In the genomic region with DNA sequence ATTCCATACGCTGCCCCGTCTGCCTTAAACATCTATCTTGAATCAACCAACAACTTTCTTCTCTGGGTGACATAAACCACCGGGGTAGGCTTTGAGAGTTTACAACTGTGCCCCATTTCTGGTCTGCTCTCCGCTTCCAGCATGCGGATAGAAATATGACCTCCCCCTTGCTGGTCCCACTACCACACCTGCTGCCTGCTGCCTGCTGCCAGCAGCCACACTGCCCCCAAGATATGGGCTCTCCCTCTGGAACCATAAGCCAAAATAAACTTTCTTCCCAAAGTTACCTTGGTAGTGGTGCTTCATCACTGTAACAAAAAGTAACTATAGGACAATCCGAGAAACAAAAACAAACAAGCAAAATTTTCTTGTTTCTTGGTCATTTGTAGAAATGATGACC, we compare ENCODE assay signal across 29 mouse cellular contexts. TPM values are rescaled to one million over a fixed set of nuclear protein-coding genes. Genes with fewer than 3 reads are reported as not detected.
DNase-seq lines count a peak whose midpoint lies in the region; ATAC-seq and TF ChIP-seq lines count a peak whose summit lies in the region.
"Had no signal": no experiment of that assay in that cellular context is flagged by ENCODE, and none has a peak within 500 bp of the region (broad histone marks: within the 10 kb centered on the region; RNA-seq: fewer than 3 reads in every experiment).

No protein-coding gene starts in this region.

- ATAC-seq in heart, embryonic 13.5 days (ENCODE audit: extremely low read depth, insufficient number of reproducible peaks, low FRiP score, low TSS enrichment): no peak
- no peak for ATAC-seq in intestine, postnatal 0 days
- ATAC-seq in intestine, embryonic 16.5 days: no peak
- no peak for ATAC-seq in stomach, embryonic 16.5 days (ENCODE audit: insufficient read depth, low FRiP score)
- no peak for ATAC-seq in forebrain, embryonic 11.5 days (replicated peaks; ENCODE audit: low FRiP score)
- ATAC-seq: forebrain, embryonic 15.5 days; hindbrain, embryonic 16.5 days; intestine, embryonic 15.5 days; Patski had no signal

- H3K9me3 ChIP-seq in heart, embryonic 13.5 days: no peaks in the 10 kb centered on the region
- no peaks in the 10 kb centered on the region for H3K9me3 ChIP-seq in heart, embryonic 10.5 days
- no peaks in the 10 kb centered on the region for H3K9me3 ChIP-seq in intestine, postnatal 0 days (ENCODE audit: control insufficient read depth)
- no peaks in the 10 kb centered on the region for H3K9me3 ChIP-seq in intestine, embryonic 16.5 days (ENCODE audit: control insufficient read depth, low read length)
- no peaks in the 10 kb centered on the region for H3K9me3 ChIP-seq in stomach, embryonic 16.5 days (replicated peaks; ENCODE audit: control insufficient read depth, low read length)
- H3K9me3 ChIP-seq in forebrain, embryonic 11.5 days (ENCODE audit: control insufficient read depth, low read length): no peaks in the 10 kb centered on the region
- H3K9me3 ChIP-seq: embryonic facial prominence, embryonic 12.5 days; embryonic facial prominence, embryonic 15.5 days; forebrain, embryonic 12.5 days; forebrain, embryonic 15.5 days; G1E; heart, embryonic 12.5 days; hindbrain, embryonic 10.5 days; hindbrain, embryonic 13.5 days; intestine, embryonic 15.5 days had no signal

- H3K4me1 ChIP-seq in heart, embryonic 13.5 days: peaks cover 31% of the 10 kb centered on the region
- H3K4me1 ChIP-seq in heart, embryonic 10.5 days: peaks cover 10% of the 10 kb centered on the region
- H3K4me1 ChIP-seq in intestine, postnatal 0 days (replicated peaks; ENCODE audit: control insufficient read depth, insufficient read depth, low read length): 0 out of 2 replicates have a peak, but pooled peaks cover 3% of the 10 kb centered on the region
- 0 out of 2 replicates have a peak, but pooled peaks cover 3% of the 10 kb centered on the region for H3K4me1 ChIP-seq in intestine, embryonic 16.5 days (ENCODE audit: control insufficient read depth, insufficient read depth, low read length)
- H3K4me1 ChIP-seq in stomach, embryonic 16.5 days (ENCODE audit: control insufficient read depth, insufficient read depth, low read length): peaks cover 6% of the 10 kb centered on the region; the same call in 1 of the 2 replicates
- no peaks in the 10 kb centered on the region for H3K4me1 ChIP-seq in forebrain, embryonic 11.5 days (replicated peaks; ENCODE audit: control insufficient read depth, insufficient read depth, low read length)
- H3K4me1 ChIP-seq: embryonic facial prominence, embryonic 12.5 days; embryonic facial prominence, embryonic 15.5 days; forebrain, embryonic 12.5 days; forebrain, embryonic 15.5 days; hindbrain, embryonic 13.5 days had no signal

- no peak overlapping the region for H3K4me3 ChIP-seq in heart, embryonic 13.5 days
- H3K4me3 ChIP-seq in heart, embryonic 10.5 days: no peak overlapping the region
- no peak overlapping the region for H3K4me3 ChIP-seq in intestine, postnatal 0 days (ENCODE audit: low read depth, low read length)
- H3K4me3 ChIP-seq in intestine, embryonic 16.5 days (ENCODE audit: low read length): no peak overlapping the region
- no peak overlapping the region for H3K4me3 ChIP-seq in myocyte
- no peak overlapping the region for H3K4me3 ChIP-seq in stomach, embryonic 16.5 days (replicated peaks; ENCODE audit: low read length)
- H3K4me3 ChIP-seq in forebrain, embryonic 11.5 days (ENCODE audit: low read depth, low read length): no peak overlapping the region
- H3K4me3 ChIP-seq: embryonic facial prominence, embryonic 12.5 days; embryonic facial prominence, embryonic 15.5 days; forebrain, embryonic 12.5 days; forebrain, embryonic 15.5 days; heart, embryonic 12.5 days; hindbrain, embryonic 10.5 days; hindbrain, embryonic 13.5 days; intestine, embryonic 15.5 days had no signal

- H3K36me3 ChIP-seq in heart, embryonic 13.5 days: no peaks in the 10 kb centered on the region
- H3K36me3 ChIP-seq in heart, embryonic 10.5 days: no peaks in the 10 kb centered on the region
- no peaks in the 10 kb centered on the region for H3K36me3 ChIP-seq in intestine, postnatal 0 days (ENCODE audit: control insufficient read depth, insufficient read depth)
- H3K36me3 ChIP-seq in intestine, embryonic 16.5 days (ENCODE audit: control insufficient read depth, insufficient read depth, low read length): no peaks in the 10 kb centered on the region
- H3K36me3 ChIP-seq in myocyte (ENCODE audit: control insufficient read depth, insufficient read depth): no peaks in the 10 kb centered on the region
- no peaks in the 10 kb centered on the region for H3K36me3 ChIP-seq in stomach, embryonic 16.5 days (ENCODE audit: control insufficient read depth, insufficient read depth, low read length)
- no peaks in the 10 kb centered on the region for H3K36me3 ChIP-seq in forebrain, embryonic 11.5 days (ENCODE audit: control insufficient read depth, insufficient read depth, low read length)
- H3K36me3 ChIP-seq: embryonic facial prominence, embryonic 12.5 days; embryonic facial prominence, embryonic 15.5 days; forebrain, embryonic 12.5 days; forebrain, embryonic 15.5 days; hindbrain, embryonic 10.5 days; hindbrain, embryonic 13.5 days; intestine, embryonic 15.5 days had no signal

- TF ChIP-seq CTCF in intestine, postnatal 0 days (IDR thresholded peaks at IDR 0.05; ENCODE audit: low read depth): no peak

- H3K27me3 ChIP-seq in heart, embryonic 13.5 days (replicated peaks): no peaks in the 10 kb centered on the region
- H3K27me3 ChIP-seq in heart, embryonic 10.5 days (ENCODE audit: insufficient read depth, poor library complexity, severe bottlenecking): no peaks in the 10 kb centered on the region
- H3K27me3 ChIP-seq in intestine, postnatal 0 days (replicated peaks; ENCODE audit: control insufficient read depth, insufficient read depth, low read length): no peaks in the 10 kb centered on the region
- no peaks in the 10 kb centered on the region for H3K27me3 ChIP-seq in intestine, embryonic 16.5 days (replicated peaks; ENCODE audit: control insufficient read depth, insufficient read depth, low read length)
- H3K27me3 ChIP-seq in myocyte (ENCODE audit: control insufficient read depth, insufficient read depth, insufficient read length): no peaks in the 10 kb centered on the region
- H3K27me3 ChIP-seq in stomach, embryonic 16.5 days (ENCODE audit: control insufficient read depth, insufficient read depth, low read length): no peaks in the 10 kb centered on the region
- no peaks in the 10 kb centered on the region for H3K27me3 ChIP-seq in forebrain, embryonic 11.5 days (ENCODE audit: control insufficient read depth, insufficient read depth, low read length)
- H3K27me3 ChIP-seq: CH12.LX; embryonic facial prominence, embryonic 12.5 days; embryonic facial prominence, embryonic 15.5 days; forebrain, embryonic 12.5 days; forebrain, embryonic 15.5 days; heart, embryonic 12.5 days; hindbrain, embryonic 13.5 days; intestine, embryonic 15.5 days; Patski had no signal

- no peak overlapping the region for H3K4me2 ChIP-seq in heart, embryonic 13.5 days
- no peak overlapping the region for H3K4me2 ChIP-seq in intestine, postnatal 0 days (replicated peaks; ENCODE audit: low read depth)
- H3K4me2 ChIP-seq in intestine, embryonic 16.5 days (ENCODE audit: low read depth, low read length): no peak overlapping the region
- H3K4me2 ChIP-seq in myocyte (ENCODE audit: low read depth): peak overlapping the region; percentile 67
- H3K4me2 ChIP-seq in stomach, embryonic 16.5 days (ENCODE audit: low read depth, low read length): no peak overlapping the region
- no peak overlapping the region for H3K4me2 ChIP-seq in forebrain, embryonic 11.5 days (ENCODE audit: low read depth, low read length, severe bottlenecking)
- H3K4me2 ChIP-seq: embryonic facial prominence, embryonic 12.5 days; embryonic facial prominence, embryonic 15.5 days; forebrain, embryonic 12.5 days; forebrain, embryonic 15.5 days; heart, embryonic 12.5 days; hindbrain, embryonic 13.5 days; intestine, embryonic 15.5 days had no signal

- TF ChIP-seq POLR2A in myocyte (IDR thresholded peaks at IDR 0.05; ENCODE audit: insufficient read length, low read depth): no peak

- 81% methylated on average over 6 of the region's 6 CpGs for WGBS in heart, embryonic 13.5 days
- WGBS in heart, embryonic 10.5 days: 87% methylated on average over 6 of the region's 6 CpGs
- WGBS in intestine, postnatal 0 days: 77% methylated on average over 6 of the region's 6 CpGs
- WGBS in intestine, embryonic 16.5 days: 72% methylated on average over 6 of the region's 6 CpGs
- WGBS in stomach, embryonic 16.5 days: 71% methylated on average over 6 of the region's 6 CpGs
- 94% methylated on average over 6 of the region's 6 CpGs for WGBS in forebrain, embryonic 11.5 days

- peak overlapping the region; percentile 32; the same call in 1 of the 2 replicates for H3K27ac ChIP-seq in heart, embryonic 13.5 days (replicated peaks)
- H3K27ac ChIP-seq in heart, embryonic 10.5 days: no peak overlapping the region
- no peak overlapping the region for H3K27ac ChIP-seq in intestine, postnatal 0 days (ENCODE audit: low read depth, low read length)
- H3K27ac ChIP-seq in intestine, embryonic 16.5 days (ENCODE audit: low read length): no peak overlapping the region
- H3K27ac ChIP-seq in stomach, embryonic 16.5 days (ENCODE audit: low read length): peak overlapping the region; percentile 83
- no peak overlapping the region for H3K27ac ChIP-seq in forebrain, embryonic 11.5 days (ENCODE audit: low read depth, low read length)
- H3K27ac ChIP-seq: embryonic facial prominence, embryonic 12.5 days; embryonic facial prominence, embryonic 15.5 days; forebrain, embryonic 12.5 days; forebrain, embryonic 15.5 days; hindbrain, embryonic 10.5 days; hindbrain, embryonic 13.5 days; intestine, embryonic 15.5 days had no signal

- H3K79me2 ChIP-seq in myocyte (ENCODE audit: control insufficient read depth, insufficient read depth): peaks cover 82% of the 10 kb centered on the region

- no peak overlapping the region for H3K9ac ChIP-seq in heart, embryonic 13.5 days
- peak overlapping the region; percentile 11; the same call in 1 of the 2 replicates for H3K9ac ChIP-seq in intestine, postnatal 0 days (ENCODE audit: low read depth, low read length)
- H3K9ac ChIP-seq in intestine, embryonic 16.5 days (ENCODE audit: low read depth, low read length): no peak overlapping the region
- H3K9ac ChIP-seq in stomach, embryonic 16.5 days (ENCODE audit: low read length): peak overlapping the region; percentile 26; the same call in 1 of the 2 replicates
- no peak overlapping the region for H3K9ac ChIP-seq in forebrain, embryonic 11.5 days (ENCODE audit: low read length)
- H3K9ac ChIP-seq: embryonic facial prominence, embryonic 12.5 days; embryonic facial prominence, embryonic 15.5 days; forebrain, embryonic 12.5 days; forebrain, embryonic 15.5 days; heart, embryonic 12.5 days; hindbrain, embryonic 13.5 days; intestine, embryonic 15.5 days had no signal

- DNase-seq in heart, embryonic 10.5 days (ENCODE audit: low spot score): no peak
- no peak for DNase-seq in forebrain, embryonic 11.5 days (ENCODE audit: low spot score)
- DNase-seq: adrenal gland, postnatal 10 days; adrenal gland, postnatal 36 days; B cell, adult 2 months; cerebellum, adult 18-20 months; cerebellum, adult 9-11 months; cerebellum, postnatal 25 days; gastrocnemius, postnatal 25 days; heart, adult 18-20 months; heart, postnatal 10 days; heart, postnatal 36 days had no signal

- H3ac ChIP-seq in myocyte (ENCODE audit: control insufficient read depth, insufficient read length): no peak overlapping the region

RNA-seq across cellular contexts. Expression of a gene that starts 26.6 kb away (rescaled TPM):
- polyA plus RNA-seq in heart, embryonic 13.5 days (2015; fragmentation: Nextera tagmentation; extraction: Ambion mirVana): 98.1 and 101 TPM in 2 replicates
- polyA plus RNA-seq in heart, embryonic 10.5 days (2016; fragmentation: Nextera tagmentation; extraction: Ambion mirVana): 45.1 and 83.8 TPM in 2 replicates
- polyA plus RNA-seq in intestine, postnatal 0 days (2015; fragmentation: Nextera tagmentation; extraction: Ambion mirVana): 62.6 and 63.5 TPM in 2 replicates
- 40.4 and 42.7 TPM in 2 replicates for polyA plus RNA-seq in intestine, embryonic 16.5 days (2015; fragmentation: Nextera tagmentation; extraction: Ambion mirVana)
- 15.5 TPM for polyA plus RNA-seq in myocyte (2012; fragmentation: generic; extraction: Trizol)
- polyA plus RNA-seq in stomach, embryonic 16.5 days (2015; fragmentation: Nextera tagmentation; extraction: Ambion mirVana): 59.1 and 60.6 TPM in 2 replicates
- 24.9 and 25.5 TPM in 2 replicates for polyA plus RNA-seq in forebrain, embryonic 11.5 days (2014; fragmentation: Nextera tagmentation; extraction: Ambion mirVana)

Comparison
In these comparisons a context has a peak if more than half of its experiments do, and no peak if none do; other contexts are left out.
1. H3K27ac ChIP-seq: peak in heart, embryonic 13.5 days (single experiment) and stomach, embryonic 16.5 days (single experiment); none in heart, embryonic 10.5 days (single experiment), intestine, postnatal 0 days (single experiment), intestine, embryonic 16.5 days (single experiment) and forebrain, embryonic 11.5 days (single experiment).
2. H3K9ac ChIP-seq: peak in intestine, postnatal 0 days (single experiment) and stomach, embryonic 16.5 days (single experiment); none in heart, embryonic 13.5 days (single experiment), intestine, embryonic 16.5 days (single experiment) and forebrain, embryonic 11.5 days (single experiment).